18 mouse cellular contexts compared by ENCODE assay signal in the genomic region with DNA sequence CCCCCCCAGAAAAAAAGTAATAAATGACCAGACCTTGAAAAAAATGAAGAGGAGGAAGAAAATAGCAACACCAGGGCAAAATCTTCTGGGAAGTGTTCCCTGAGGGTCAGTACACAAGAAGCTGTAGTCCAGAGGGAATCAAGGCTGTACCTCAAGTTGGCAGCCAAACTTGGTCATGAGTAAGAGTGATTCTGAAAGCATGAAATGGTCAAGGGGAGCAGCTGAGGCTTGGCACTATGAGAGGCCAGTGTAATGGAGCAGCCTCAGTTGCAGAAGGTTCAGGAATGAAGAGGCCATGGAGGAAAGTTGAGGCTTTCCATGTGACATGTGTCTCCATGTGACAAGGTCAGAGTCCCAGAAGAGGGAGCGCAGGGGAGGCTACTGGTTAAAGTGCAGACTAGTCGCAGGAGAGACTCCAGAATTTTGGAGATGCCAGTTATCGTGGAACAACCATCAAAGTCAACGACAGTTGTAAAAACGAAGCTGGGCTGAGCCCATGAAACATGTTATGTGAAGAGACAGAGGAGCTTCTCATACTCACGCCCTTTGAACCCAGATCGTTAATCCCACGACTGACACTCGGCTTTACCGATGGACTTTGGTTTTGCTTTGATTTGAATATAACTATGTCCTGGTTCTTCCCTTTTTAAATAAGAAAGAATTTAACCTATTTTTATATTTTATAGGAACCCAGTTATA. TPM values are rescaled to one million over a fixed set of nuclear protein-coding genes. Genes with fewer than 3 reads are reported as not detected.
DNase-seq lines count a peak whose midpoint lies in the region; ATAC-seq lines count a peak whose summit lies in the region.
"Had no signal": no experiment of that assay in that cellular context is flagged by ENCODE, and none has a peak within 500 bp of the region (broad histone marks: within the 10 kb centered on the region; RNA-seq: fewer than 3 reads in every experiment).

No protein-coding gene starts in this region.

- peak overlapping the region; percentile 35; the same call in 1 of the 2 replicates for H3K27ac ChIP-seq in liver, embryonic 16.5 days (ENCODE audit: low read length)
- no peak overlapping the region for H3K27ac ChIP-seq in forebrain, embryonic 16.5 days (ENCODE audit: low read length)
- H3K27ac ChIP-seq: embryonic facial prominence, embryonic 13.5 days; forebrain, embryonic 10.5 days; heart, embryonic 15.5 days; limb, embryonic 10.5 days; midbrain, embryonic 15.5 days had no signal

- H3K9ac ChIP-seq in liver, embryonic 16.5 days (ENCODE audit: low read depth, low read length): no peak overlapping the region
- H3K9ac ChIP-seq in forebrain, embryonic 16.5 days (replicated peaks; ENCODE audit: low read depth, low read length): no peak overlapping the region
- H3K9ac ChIP-seq: embryonic facial prominence, embryonic 13.5 days; heart, embryonic 15.5 days; lung, embryonic 14.5 days; midbrain, embryonic 15.5 days had no signal

- no peaks in the 10 kb centered on the region for H3K36me3 ChIP-seq in liver, embryonic 16.5 days (ENCODE audit: control insufficient read depth, insufficient read depth)
- no peaks in the 10 kb centered on the region for H3K36me3 ChIP-seq in forebrain, embryonic 16.5 days (ENCODE audit: control insufficient read depth, insufficient read depth)
- H3K36me3 ChIP-seq: embryonic facial prominence, embryonic 13.5 days; heart, embryonic 15.5 days; midbrain, embryonic 15.5 days had no signal

- no peak overlapping the region for H3K4me3 ChIP-seq in liver, embryonic 16.5 days (ENCODE audit: low read depth, low read length)
- H3K4me3 ChIP-seq in forebrain, embryonic 16.5 days (replicated peaks; ENCODE audit: low read length): no peak overlapping the region
- H3K4me3 ChIP-seq: embryonic facial prominence, embryonic 13.5 days; forebrain, embryonic 10.5 days; heart, embryonic 15.5 days; limb, embryonic 10.5 days; midbrain, embryonic 15.5 days had no signal

- peaks cover 16% of the 10 kb centered on the region for H3K4me1 ChIP-seq in liver, embryonic 16.5 days (ENCODE audit: control insufficient read depth, low read depth, low read length)
- H3K4me1 ChIP-seq in forebrain, embryonic 16.5 days (replicated peaks; ENCODE audit: control insufficient read depth, insufficient read depth, low read length): no peaks in the 10 kb centered on the region
- H3K4me1 ChIP-seq: embryonic facial prominence, embryonic 13.5 days; forebrain, embryonic 10.5 days; limb, embryonic 10.5 days; midbrain, embryonic 15.5 days had no signal

- WGBS in liver, embryonic 16.5 days (ENCODE audit: insufficient replicate concordance): 72% methylated on average over 10 of the region's 10 CpGs
- WGBS in forebrain, embryonic 16.5 days: 92% methylated on average over 10 of the region's 10 CpGs

- peak; percentile 85 for DNase-seq in adipocyte (ENCODE audit: low spot score)
- DNase-seq in adrenal gland, postnatal 14 days: peak; percentile 50
- peak; percentile 47 to 62 for DNase-seq in kidney, adult 8-10 months
- DNase-seq in frontal cortex, adult 2 months (ENCODE audit: extremely low spot score in 1 of 2, low spot score in 1 of 2): no peak
- DNase-seq: cerebellum, adult 18-20 months; heart, adult 11 months; right cerebral cortex, postnatal 14 days; thymus, adult 2 months had no signal

- H3K27me3 ChIP-seq in liver, embryonic 16.5 days (ENCODE audit: control insufficient read depth, insufficient read depth, low read depth, low read length): no peaks in the 10 kb centered on the region
- H3K27me3 ChIP-seq in forebrain, embryonic 16.5 days (replicated peaks; ENCODE audit: control insufficient read depth, insufficient read depth, low read length): no peaks in the 10 kb centered on the region
- H3K27me3 ChIP-seq: embryonic facial prominence, embryonic 13.5 days; heart, embryonic 15.5 days; midbrain, embryonic 15.5 days had no signal

- no peak overlapping the region for H3K4me2 ChIP-seq in liver, embryonic 16.5 days (ENCODE audit: low read depth, low read length)
- no peak overlapping the region for H3K4me2 ChIP-seq in forebrain, embryonic 16.5 days (ENCODE audit: low read length)
- H3K4me2 ChIP-seq: embryonic facial prominence, embryonic 13.5 days; heart, embryonic 15.5 days; lung, embryonic 14.5 days; midbrain, embryonic 15.5 days had no signal

- H3K9me3 ChIP-seq in liver, embryonic 16.5 days (replicated peaks; ENCODE audit: control insufficient read depth, low read length): no peaks in the 10 kb centered on the region
- H3K9me3 ChIP-seq in forebrain, embryonic 16.5 days (ENCODE audit: control insufficient read depth, low read length): no peaks in the 10 kb centered on the region
- H3K9me3 ChIP-seq: embryonic facial prominence, embryonic 13.5 days; forebrain, embryonic 10.5 days; heart, embryonic 15.5 days; limb, embryonic 10.5 days; midbrain, embryonic 15.5 days had no signal

- ATAC-seq in liver, embryonic 16.5 days (ENCODE audit: low read depth): peak; percentile 48
- ATAC-seq in erythroblast, adult 5-6 weeks (replicated peaks; ENCODE audit: low FRiP score, poor library complexity, severe bottlenecking): no peak
- no peak for ATAC-seq in forebrain, embryonic 16.5 days
- ATAC-seq: CD4-positive, CD25-positive, alpha-beta regulatory T cell, adult 4 months; midbrain, embryonic 15.5 days had no signal

RNA-seq across cellular contexts. Expression of a gene that starts 10.4 kb away (rescaled TPM):
- total RNA-seq in adrenal gland, postnatal 14 days (2021): 48.7 and 51.9 TPM in 2 replicates
- 15.8 and 18.4 TPM in 2 replicates for polyA plus RNA-seq in liver, embryonic 16.5 days (2015; fragmentation: Nextera tagmentation; extraction: Ambion mirVana)
- 22.2 and 51.7 TPM in 2 replicates for total RNA-seq in erythroblast, adult 5-6 weeks (2015; ENCODE audit: low replicate concordance)
- total RNA-seq in erythroblast, adult 5-6 weeks (2017; ENCODE audit: low replicate concordance): 22.9 and 24.1 TPM in 2 replicates
- 30.4 and 41.2 TPM in 2 replicates for polyA plus RNA-seq in frontal cortex, adult 2 months (2012; rRNA removed)
- 37.7 and 45.0 TPM in 2 replicates for polyA plus RNA-seq in forebrain, embryonic 16.5 days (2015; fragmentation: Nextera tagmentation; extraction: Ambion mirVana)

Comparison
In these comparisons a context has a peak if more than half of its experiments do, and no peak if none do; other contexts are left out.
1. DNase-seq: peak in adipocyte (single experiment), adrenal gland, postnatal 14 days (single experiment) and kidney, adult 8-10 months (2 of 2); none in frontal cortex, adult 2 months (0 of 2).